Mouse (Mus musculus): ENCODE data around the gene Olfr382. TPM values are rescaled to one million over a fixed set of nuclear protein-coding genes. Genes with fewer than 3 reads are reported as not detected.
"Not testable (repeated sequence)": the region's sequence is repeated elsewhere in the genome, so short reads cannot be mapped to it uniquely, and the experiment has no call there.

The Olfr382 gene
- not detected in 2 replicates for total RNA-seq (2015)
- not detected in 2 replicates for total RNA-seq (2017)

GRCm38 (mm10) chr11:73517097-73517496 lies at the start of gene Olfr382:
Gene Olfr382, minus strand, starts transcription at chr11:73517197.
- no peak for ATAC-seq (replicated peaks; ENCODE audit: poor library complexity)

- ATAC-seq (replicated peaks; ENCODE audit: poor library complexity), result not testable (repeated sequence)
These were observed 12.0 kb upstream of the Olfr382 start for GRCm38 (mm10) chr11:73528971-73529370.

GRCm38 (mm10) chr11:73491503-73491902 lies 25.5 kb downstream of the Olfr382 start, which contains the start of gene Olfr381:
Gene Olfr381, minus strand, starts transcription at chr11:73491603.
- ATAC-seq (replicated peaks; ENCODE audit: poor library complexity), result no peak

Other genes starting within 250 kb of the Olfr382 start
- not detected in 2 replicates for gene Trpv3, start 249.8 kb downstream of the Olfr382 start, total RNA-seq (2015)
- gene Trpv3, start 249.8 kb downstream of the Olfr382 start, total RNA-seq (2017), result not detected in 2 replicates
- gene Aspa, start 187.6 kb downstream of the Olfr382 start, total RNA-seq (2015), result not detected in 2 replicates
- gene Aspa, start 187.6 kb downstream of the Olfr382 start, total RNA-seq (2017), result 1.9 TPM in 1 of 2 replicates, not detected in the other
- gene Gm49340, start 187.5 kb downstream of the Olfr382 start, total RNA-seq (2015), result not detected in 2 replicates
- gene Gm49340, start 187.5 kb downstream of the Olfr382 start, total RNA-seq (2017), result not detected in 2 replicates
- gene Spata22, start 187.5 kb downstream of the Olfr382 start, total RNA-seq (2015), result not detected in 2 replicates
- not detected in 2 replicates for gene Spata22, start 187.5 kb downstream of the Olfr382 start, total RNA-seq (2017)
- gene Olfr20, start 166.4 kb downstream of the Olfr382 start, total RNA-seq (2015), result not detected in 2 replicates
- not detected in 2 replicates for gene Olfr20, start 166.4 kb downstream of the Olfr382 start, total RNA-seq (2017)
- gene Olfr376, start 146.0 kb downstream of the Olfr382 start, total RNA-seq (2015), result not detected in 2 replicates
- gene Olfr376, start 146.0 kb downstream of the Olfr382 start, total RNA-seq (2017), result not detected in 2 replicates
- not detected in 2 replicates for gene Olfr1, start 117.6 kb downstream of the Olfr382 start, total RNA-seq (2015)
- not detected in 2 replicates for gene Olfr1, start 117.6 kb downstream of the Olfr382 start, total RNA-seq (2017)
- not detected in 2 replicates for gene Olfr378, start 88.7 kb downstream of the Olfr382 start, total RNA-seq (2015)
- not detected in 2 replicates for gene Olfr378, start 88.7 kb downstream of the Olfr382 start, total RNA-seq (2017)
- not detected in 2 replicates for gene Olfr380, start 59.7 kb downstream of the Olfr382 start, total RNA-seq (2015)
- not detected in 2 replicates for gene Olfr380, start 59.7 kb downstream of the Olfr382 start, total RNA-seq (2017)
- gene Olfr381, start 25.6 kb downstream of the Olfr382 start, total RNA-seq (2015), result not detected in 2 replicates
- gene Olfr381, start 25.6 kb downstream of the Olfr382 start, total RNA-seq (2017), result not detected in 2 replicates
- not detected in 2 replicates for gene Olfr385, start 75.8 kb upstream of the Olfr382 start, total RNA-seq (2015)
- not detected in 2 replicates for gene Olfr385, start 75.8 kb upstream of the Olfr382 start, total RNA-seq (2017)
- gene Olfr384, start 81.4 kb upstream of the Olfr382 start, total RNA-seq (2015), result not detected in 2 replicates
- not detected in 2 replicates for gene Olfr384, start 81.4 kb upstream of the Olfr382 start, total RNA-seq (2017)
- gene Zfp735, start 171.6 kb upstream of the Olfr382 start, total RNA-seq (2015), result not detected in 2 replicates
- not detected in 2 replicates for gene Zfp735, start 171.6 kb upstream of the Olfr382 start, total RNA-seq (2017)

All from megakaryocyte progenitor cell, adult 5-6 weeks (primary cell).